16 mouse cellular contexts compared by ENCODE assay signal in genomic region chr17:88297520-88297919, GRCm38 (mm10).
DNase-seq lines count a peak whose midpoint lies in the region; ATAC-seq and TF ChIP-seq lines count a peak whose summit lies in the region.
"Had no signal": no experiment of that assay in that cellular context is flagged by ENCODE, and none has a peak within 500 bp of the region (broad histone marks: within the 10 kb centered on the region; RNA-seq: fewer than 3 reads in every experiment).

No protein-coding gene starts in this region.

- H3K27me3 ChIP-seq in hindbrain, postnatal 0 days (ENCODE audit: insufficient read depth, low read length) = no peaks in the 10 kb centered on the region
- no peaks in the 10 kb centered on the region for H3K27me3 ChIP-seq in hindbrain, embryonic 10.5 days (ENCODE audit: insufficient read depth, poor library complexity, severe bottlenecking)
- H3K27me3 ChIP-seq: liver, embryonic 15.5 days; midbrain, embryonic 12.5 days had no signal

- no peaks in the 10 kb centered on the region for H3K4me1 ChIP-seq in hindbrain, postnatal 0 days (ENCODE audit: insufficient read depth, low read length)
- H3K4me1 ChIP-seq in hindbrain, embryonic 10.5 days (replicated peaks) = no peaks in the 10 kb centered on the region
- H3K4me1 ChIP-seq: embryonic facial prominence, embryonic 10.5 days; liver, embryonic 15.5 days; midbrain, embryonic 12.5 days had no signal

- no peak for ATAC-seq in hindbrain, postnatal 0 days
- ATAC-seq: inflammation-experienced regulatory T-cells, adult 6 months had no signal

- no peaks in the 10 kb centered on the region for H3K9me3 ChIP-seq in hindbrain, postnatal 0 days (ENCODE audit: low read length)
- no peaks in the 10 kb centered on the region; the same call in 1 of the 2 replicates for H3K9me3 ChIP-seq in hindbrain, embryonic 10.5 days
- H3K9me3 ChIP-seq: embryonic facial prominence, embryonic 10.5 days; liver, embryonic 15.5 days; midbrain, embryonic 12.5 days had no signal

- no peak overlapping the region for H3K9ac ChIP-seq in hindbrain, postnatal 0 days (replicated peaks; ENCODE audit: low read length)
- H3K9ac ChIP-seq: liver, embryonic 15.5 days; midbrain, embryonic 12.5 days had no signal

- H3K27ac ChIP-seq in hindbrain, postnatal 0 days = no peak overlapping the region
- no peak overlapping the region for H3K27ac ChIP-seq in hindbrain, embryonic 10.5 days
- H3K27ac ChIP-seq: embryonic facial prominence, embryonic 10.5 days; liver, embryonic 15.5 days; midbrain, embryonic 12.5 days had no signal

- H3K4me3 ChIP-seq in hindbrain, postnatal 0 days (ENCODE audit: low read length) = no peak overlapping the region
- no peak overlapping the region for H3K4me3 ChIP-seq in hindbrain, embryonic 10.5 days
- H3K4me3 ChIP-seq: embryonic facial prominence, embryonic 10.5 days; liver, embryonic 15.5 days; midbrain, embryonic 12.5 days had no signal

- no peak overlapping the region for H3K4me2 ChIP-seq in hindbrain, postnatal 0 days (ENCODE audit: low read depth, low read length)
- H3K4me2 ChIP-seq: liver, embryonic 15.5 days; midbrain, embryonic 12.5 days had no signal

- TF ChIP-seq CTCF in hindbrain, postnatal 0 days (IDR thresholded peaks at IDR 0.05; ENCODE audit: low read depth) = no peak

- no peaks in the 10 kb centered on the region for H3K36me3 ChIP-seq in hindbrain, postnatal 0 days (ENCODE audit: insufficient read depth, low read length)
- H3K36me3 ChIP-seq in hindbrain, embryonic 10.5 days = no peaks in the 10 kb centered on the region
- H3K36me3 ChIP-seq: embryonic facial prominence, embryonic 10.5 days; liver, embryonic 15.5 days; midbrain, embryonic 12.5 days had no signal

- peak; percentile 61 to 81 for DNase-seq in adrenal gland, adult (ENCODE audit: inconsistent age in 2 of 2, low spot score in 1 of 2)
- DNase-seq in adrenal gland, adult 18-20 months (ENCODE audit: low spot score in 2 of 2) = no peak
- peak; percentile 34 for DNase-seq in hindbrain, postnatal 0 days (ENCODE audit: low spot score)
- DNase-seq in hindbrain, embryonic 10.5 days (ENCODE audit: low spot score) = no peak
- DNase-seq in testis, postnatal 14 days (ENCODE audit: low spot score) = peak; percentile 46
- DNase-seq in testis, postnatal 10 days (ENCODE audit: low spot score) = no peak
- DNase-seq in MN1 (ENCODE audit: low spot score) = no peak
- DNase-seq in thymus, adult 18-20 months = no peak
- DNase-seq: cerebellum, adult 9-10 months; layer of hippocampus, adult 9-11 months; left cerebral cortex, postnatal 4 days; thymus, adult 2 months had no signal

- 40% methylated on average over 4 of the region's 4 CpGs for WGBS in hindbrain, postnatal 0 days
- 57% methylated on average over 4 of the region's 4 CpGs for WGBS in hindbrain, embryonic 10.5 days

Comparison
In these comparisons a context has a peak if more than half of its experiments do, and no peak if none do; other contexts are left out.
1. DNase-seq: peak in adrenal gland, adult (2 of 2), hindbrain, postnatal 0 days (single experiment) and testis, postnatal 14 days (single experiment); none in adrenal gland, adult 18-20 months (0 of 2), hindbrain, embryonic 10.5 days (single experiment), testis, postnatal 10 days (single experiment), MN1 (single experiment) and thymus, adult 18-20 months (0 of 2).